ENCODE assay signal across 9 mouse cellular contexts in genomic region chr16:33739802-33740201, GRCm38 (mm10). TPM values are rescaled to one million over a fixed set of nuclear protein-coding genes. Genes with fewer than 3 reads are reported as not detected.
A peak's percentile ranks its signal among the peaks of the same experiment; 100 is the strongest.
DNase-seq lines count a peak whose midpoint lies in the region; ATAC-seq and TF ChIP-seq lines count a peak whose summit lies in the region.
"Had no signal": no experiment of that assay in that cellular context is flagged by ENCODE, and none has a peak within 500 bp of the region (broad histone marks: within the 10 kb centered on the region; RNA-seq: fewer than 3 reads in every experiment).

No protein-coding gene starts in this region.

- ATAC-seq in embryonic facial prominence, embryonic 13.5 days (ENCODE audit: insufficient number of reproducible peaks, insufficient read depth, low FRiP score, low TSS enrichment, low read depth) = no peak
- peak; percentile 66 for ATAC-seq in lung, embryonic 16.5 days (ENCODE audit: low read depth)
- ATAC-seq in monocyte, adult 5-6 weeks (replicated peaks; ENCODE audit: insufficient number of reproducible peaks, low FRiP score, low TSS enrichment, poor library complexity, severe bottlenecking) = no peak

- no peaks in the 10 kb centered on the region for H3K27me3 ChIP-seq in CH12.LX (replicated peaks)
- no peaks in the 10 kb centered on the region for H3K27me3 ChIP-seq in embryonic facial prominence, embryonic 13.5 days
- H3K27me3 ChIP-seq in lung, embryonic 16.5 days (ENCODE audit: control insufficient read depth, insufficient read depth, low read depth, low read length) = no peaks in the 10 kb centered on the region

- WGBS in embryonic facial prominence, embryonic 13.5 days = 51% methylated on average over 3 of the region's 3 CpGs
- 48% methylated on average over 3 of the region's 3 CpGs for WGBS in lung, embryonic 16.5 days

- H3K4me1 ChIP-seq in CH12.LX (ENCODE audit: control insufficient read depth in 1 of 2, insufficient read depth in 2 of 2) = peaks cover 29 to 96% of the 10 kb centered on the region in 2 experiments
- H3K4me1 ChIP-seq in embryonic facial prominence, embryonic 13.5 days = peaks cover 43% of the 10 kb centered on the region
- H3K4me1 ChIP-seq in lung, embryonic 16.5 days (replicated peaks; ENCODE audit: control insufficient read depth, insufficient read depth, low read length) = peaks cover 6% of the 10 kb centered on the region

- in situ Hi-C loops in CH12.LX (cut with MboI; ENCODE audit: low pct_ligation_motif_present, low pct_unique_long_range_greater_than_20kb, low sequenced_read_pairs) = loop anchor here (5.0 to 10.0 kb wide), 4 partner anchors 58 to 545 kb away; partner anchors contain the start of gene Heg1

- no peaks in the 10 kb centered on the region for H3K9me3 ChIP-seq in CH12.LX (replicated peaks; ENCODE audit: low read length)
- H3K9me3 ChIP-seq in embryonic facial prominence, embryonic 13.5 days = no peaks in the 10 kb centered on the region
- no peaks in the 10 kb centered on the region for H3K9me3 ChIP-seq in lung, embryonic 16.5 days (ENCODE audit: control insufficient read depth, low read length)

- H3K4me2 ChIP-seq in CH12.LX (ENCODE audit: insufficient read depth, low read depth, poor library complexity, severe bottlenecking) = no peak overlapping the region
- H3K4me2 ChIP-seq in embryonic facial prominence, embryonic 13.5 days = no peak overlapping the region
- H3K4me2 ChIP-seq in lung, embryonic 16.5 days (ENCODE audit: low read depth, low read length) = no peak overlapping the region

- dilution Hi-C loops in CH12.LX (cut with MboI; ENCODE audit: extremely low pct_ligation_motif_present, extremely low pct_unique_long_range_greater_than_20kb, low sequenced_read_pairs) = no loop called here

- no peak overlapping the region for H3K4me3 ChIP-seq in CH12.LX (replicated peaks in 1 of 3; ENCODE audit: low read depth in 2 of 3, low read length in 2 of 3, poor library complexity in 1 of 3)
- no peak overlapping the region for H3K4me3 ChIP-seq in embryonic facial prominence, embryonic 13.5 days
- no peak overlapping the region for H3K4me3 ChIP-seq in lung, embryonic 16.5 days (ENCODE audit: low read length)

- no peak overlapping the region for H3K9ac ChIP-seq in CH12.LX (ENCODE audit: insufficient read depth, low read depth)
- no peak overlapping the region for H3K9ac ChIP-seq in embryonic facial prominence, embryonic 13.5 days
- H3K9ac ChIP-seq in lung, embryonic 16.5 days (ENCODE audit: low read length) = no peak overlapping the region

- no peak for TF ChIP-seq POLR2A in CH12.LX (IDR thresholded peaks at IDR 0.05; ENCODE audit: low read depth, low read length)

- peaks cover 4% of the 10 kb centered on the region; the same call in 1 of the 2 replicates for H3K79me2 ChIP-seq in CH12.LX (replicated peaks; ENCODE audit: control insufficient read depth, extremely low read depth, insufficient read depth, poor library complexity, severe bottlenecking)

- no peak overlapping the region for H3K27ac ChIP-seq in CH12.LX (ENCODE audit: insufficient read depth, low read depth)
- H3K27ac ChIP-seq in embryonic facial prominence, embryonic 13.5 days = peak overlapping the region; percentile 62
- H3K27ac ChIP-seq in lung, embryonic 16.5 days (ENCODE audit: low read length) = no peak overlapping the region

- peak; percentile 98 for TF ChIP-seq RAD21 in CH12.LX (IDR thresholded peaks at IDR 0.05; ENCODE audit: low read depth, low read length)

- peak; percentile 73 for DNase-seq in CH12.LX (ENCODE audit: extremely low read depth)
- DNase-seq in adrenal gland, postnatal 10 days = peak; percentile 67
- peak; percentile 69 for DNase-seq in heart, postnatal 10 days
- DNase-seq in kidney, postnatal 4 days = peak; percentile 66 to 76
- peak; percentile 39 for DNase-seq in retina, adult 2 months (ENCODE audit: low read depth, low spot score)

- no peak for TF ChIP-seq EP300 in CH12.LX (IDR thresholded peaks at IDR 0.05; ENCODE audit: low read length)

- H3K36me3 ChIP-seq in CH12.LX (replicated peaks in 1 of 2; ENCODE audit: control insufficient read depth in 1 of 2, insufficient read depth in 1 of 2, low read length in 1 of 2) = peaks cover 83 to 96% of the 10 kb centered on the region in 2 experiments
- peaks cover 12% of the 10 kb centered on the region for H3K36me3 ChIP-seq in embryonic facial prominence, embryonic 13.5 days
- no peaks in the 10 kb centered on the region; the same call in 1 of the 2 replicates for H3K36me3 ChIP-seq in lung, embryonic 16.5 days (ENCODE audit: control insufficient read depth, insufficient read depth, low read length)

- peak; percentile 51 to 94; a peak in 3 of 4 replicates for TF ChIP-seq CTCF in CH12.LX (conservative IDR thresholded peaks at IDR 0.05 in 1 of 2, IDR thresholded peaks at IDR 0.05 in 1 of 2; ENCODE audit: low read depth in 2 of 2, low read length in 2 of 2)

- intact Hi-C loops in heart, postnatal 10 days (cut with DNase I) = loop anchor here (2.0 to 5.0 kb wide), 4 partner anchors 47 to 433 kb away; partner anchors contain the start of gene Zfp148

TF ChIP-seq in CH12.LX, 34 proteins besides CTCF, POLR2A, EP300 and RAD21:
- TF ChIP-seq BHLHE40 (IDR thresholded peaks at IDR 0.05; ENCODE audit: low read depth, low read length) (no peak), JUND (conservative IDR thresholded peaks at IDR 0.05; ENCODE audit: low read depth, low read length) (no peak), ZC3H11A (IDR thresholded peaks at IDR 0.05; ENCODE audit: low read depth, low read length) (peak; percentile 68), CHD2 (IDR thresholded peaks at IDR 0.05; ENCODE audit: low read length) (no peak), NELFE (IDR thresholded peaks at IDR 0.05; ENCODE audit: low read depth, low read length) (peak; percentile 29; the same call in 1 of the 2 replicates), IRF4 (IDR thresholded peaks at IDR 0.05; ENCODE audit: low read depth, low read length) (peak; percentile 5; the same call in 1 of the 2 replicates), MXI1 (IDR thresholded peaks at IDR 0.05; ENCODE audit: low read depth, low read length) (no peak), MEF2A (IDR thresholded peaks at IDR 0.05; ENCODE audit: borderline replicate concordance, low read depth, low read length) (0 out of 2 replicates have a peak, but pooled peaks have one; percentile 15), SIN3A (IDR thresholded peaks at IDR 0.05; ENCODE audit: low read length) (peak; percentile 53; the same call in 1 of the 2 replicates), TBP (conservative IDR thresholded peaks at IDR 0.05; ENCODE audit: low read depth, low read length) (no peak), SMC3 (IDR thresholded peaks at IDR 0.05; ENCODE audit: low read depth, low read length) (peak; percentile 96), MAZ (IDR thresholded peaks at IDR 0.05; ENCODE audit: low read depth, low read length) (no peak)

RNA-seq across cellular contexts. Expression of gene Muc13, which starts 54.0 kb away (rescaled TPM):
- total RNA-seq in CH12.LX (2012; rRNA removed) (not detected in 2 replicates), CH12.LX (2014; rRNA removed) (not detected in 2 replicates)
- not detected in 2 replicates for polyA plus RNA-seq in CH12.LX (2012; ENCODE audit: insufficient read length, low read depth)
- total RNA-seq in adrenal gland, postnatal 10 days (2021) = under 1 TPM; 0.09 to 0.18 TPM
- polyA plus RNA-seq in embryonic facial prominence, embryonic 13.5 days (2015; fragmentation: Nextera tagmentation; extraction: Ambion mirVana) = 0.11 and 2.1 TPM in 2 replicates
- under 1 TPM in 1 of 2 experiments, not detected in 1; 0.07 TPM for total RNA-seq in heart, postnatal 10 days (2021)
- polyA plus RNA-seq in lung, embryonic 16.5 days (2015; fragmentation: Nextera tagmentation; extraction: Ambion mirVana) = 0.05 and 0.20 TPM in 2 replicates
- 0.11 to 1.6 TPM (median 1.4 TPM) in 3 replicates for total RNA-seq in monocyte, adult 5-6 weeks (2017)
- total RNA-seq: gastrocnemius, postnatal 36 days had no signal

RNA-seq across cellular contexts. Expression of gene Heg1, which starts 55.6 kb away (rescaled TPM):
- 52.3 and 77.1 TPM in 2 replicates for total RNA-seq in CH12.LX (2012; rRNA removed)
- 33.5 and 40.8 TPM in 2 replicates for total RNA-seq in CH12.LX (2014; rRNA removed)
- 49.2 and 67.2 TPM in 2 replicates for polyA plus RNA-seq in CH12.LX (2012; ENCODE audit: insufficient read length, low read depth)
- total RNA-seq in adrenal gland, postnatal 10 days (2021) = 10 to 100 TPM; 83.8 to 95.3 TPM
- polyA plus RNA-seq in embryonic facial prominence, embryonic 13.5 days (2015; fragmentation: Nextera tagmentation; extraction: Ambion mirVana) = 12.6 and 12.9 TPM in 2 replicates
- 100 to 1,000 TPM; 234 to 263 TPM for total RNA-seq in heart, postnatal 10 days (2021)
- polyA plus RNA-seq in lung, embryonic 16.5 days (2015; fragmentation: Nextera tagmentation; extraction: Ambion mirVana) = 16.8 and 19.2 TPM in 2 replicates
- total RNA-seq in monocyte, adult 5-6 weeks (2017) = 57.9 to 89.2 TPM (median 64.3 TPM) in 3 replicates
